ENCODE assay signal across 13 mouse cellular contexts in genomic region chr2:75681439-75681838, GRCm38 (mm10). TPM values are rescaled to one million over a fixed set of nuclear protein-coding genes. Genes with fewer than 3 reads are reported as not detected.
DNase-seq lines count a peak whose midpoint lies in the region; ATAC-seq and TF ChIP-seq lines count a peak whose summit lies in the region.
"Had no signal": no experiment of that assay in that cellular context is flagged by ENCODE, and none has a peak within 500 bp of the region (broad histone marks: within the 10 kb centered on the region; RNA-seq: fewer than 3 reads in every experiment).

No protein-coding gene starts in this region.

- H3K9me3 ChIP-seq in liver, embryonic 11.5 days (ENCODE audit: control insufficient read depth, low read length): no peaks in the 10 kb centered on the region
- H3K9me3 ChIP-seq in liver, embryonic 12.5 days (replicated peaks): no peaks in the 10 kb centered on the region
- no peaks in the 10 kb centered on the region for H3K9me3 ChIP-seq in embryonic facial prominence, embryonic 12.5 days
- H3K9me3 ChIP-seq in limb, embryonic 15.5 days: no peaks in the 10 kb centered on the region
- H3K9me3 ChIP-seq: hindbrain, embryonic 10.5 days; lung, embryonic 15.5 days; midbrain, embryonic 13.5 days had no signal

- no peak for DNase-seq in liver, embryonic 11.5 days (ENCODE audit: low spot score)
- peak; percentile 76 for DNase-seq in kidney, adult 2 months
- no peak for DNase-seq in neural tube, embryonic 10.5 days (ENCODE audit: extremely low spot score, low spot score)
- no peak for DNase-seq in cerebellum, postnatal 4 days (ENCODE audit: low spot score in 2 of 2)
- DNase-seq: adrenal gland, postnatal 36 days; cerebellum, postnatal 14 days; thymus, postnatal 25 days had no signal

- H3K4me1 ChIP-seq in liver, embryonic 11.5 days (replicated peaks; ENCODE audit: control insufficient read depth, insufficient read depth, low read length): peaks cover 37% of the 10 kb centered on the region
- H3K4me1 ChIP-seq in liver, embryonic 12.5 days: peaks cover 53% of the 10 kb centered on the region
- peaks cover 18% of the 10 kb centered on the region for H3K4me1 ChIP-seq in embryonic facial prominence, embryonic 12.5 days
- H3K4me1 ChIP-seq in kidney, adult 2 months (ENCODE audit: control insufficient read depth, insufficient read depth, low read length): peaks cover 33% of the 10 kb centered on the region
- H3K4me1 ChIP-seq in limb, embryonic 15.5 days: peaks cover 20% of the 10 kb centered on the region
- H3K4me1 ChIP-seq: midbrain, embryonic 13.5 days had no signal

- H3K36me3 ChIP-seq in liver, embryonic 11.5 days (ENCODE audit: control insufficient read depth, insufficient read depth, low read length): peaks cover 12% of the 10 kb centered on the region; the same call in 1 of the 2 replicates
- peaks cover 69% of the 10 kb centered on the region for H3K36me3 ChIP-seq in liver, embryonic 12.5 days
- peaks cover 19% of the 10 kb centered on the region for H3K36me3 ChIP-seq in embryonic facial prominence, embryonic 12.5 days
- peaks cover 14% of the 10 kb centered on the region for H3K36me3 ChIP-seq in kidney, adult 2 months (ENCODE audit: control insufficient read depth, insufficient read depth, low read length)
- peaks cover 20% of the 10 kb centered on the region for H3K36me3 ChIP-seq in limb, embryonic 15.5 days

- H3K4me3 ChIP-seq in liver, embryonic 11.5 days (ENCODE audit: low read depth, low read length): no peak overlapping the region
- H3K4me3 ChIP-seq in liver, embryonic 12.5 days: no peak overlapping the region
- H3K4me3 ChIP-seq in embryonic facial prominence, embryonic 12.5 days: no peak overlapping the region
- no peak overlapping the region for H3K4me3 ChIP-seq in kidney, adult 2 months (ENCODE audit: insufficient read depth, low read depth, low read length)
- H3K4me3 ChIP-seq in limb, embryonic 15.5 days: no peak overlapping the region
- H3K4me3 ChIP-seq: hindbrain, embryonic 10.5 days; lung, embryonic 15.5 days; midbrain, embryonic 13.5 days had no signal

- no peak overlapping the region for H3K4me2 ChIP-seq in liver, embryonic 11.5 days
- H3K4me2 ChIP-seq in liver, embryonic 12.5 days: no peak overlapping the region
- no peak overlapping the region for H3K4me2 ChIP-seq in embryonic facial prominence, embryonic 12.5 days (replicated peaks)
- H3K4me2 ChIP-seq in limb, embryonic 15.5 days: no peak overlapping the region
- H3K4me2 ChIP-seq: lung, embryonic 15.5 days; midbrain, embryonic 13.5 days had no signal

- 55% methylated on average over 7 of the region's 7 CpGs for WGBS in liver, embryonic 11.5 days
- 67% methylated on average over 7 of the region's 7 CpGs for WGBS in liver, embryonic 12.5 days (ENCODE audit: insufficient replicate concordance)
- WGBS in embryonic facial prominence, embryonic 12.5 days: 31% methylated on average over 7 of the region's 7 CpGs
- 20% methylated on average over 7 of the region's 7 CpGs for WGBS in kidney, adult 2 months
- WGBS in limb, embryonic 15.5 days: 21% methylated on average over 7 of the region's 7 CpGs

- no peak for TF ChIP-seq POLR2A in kidney, adult 2 months (IDR thresholded peaks at IDR 0.05; ENCODE audit: low read depth, low read length)

- peak overlapping the region; percentile 30; the same call in 1 of the 2 replicates for H3K9ac ChIP-seq in liver, embryonic 11.5 days (ENCODE audit: low read depth, low read length)
- no peak overlapping the region for H3K9ac ChIP-seq in liver, embryonic 12.5 days
- H3K9ac ChIP-seq in embryonic facial prominence, embryonic 12.5 days: no peak overlapping the region
- no peak overlapping the region for H3K9ac ChIP-seq in limb, embryonic 15.5 days
- H3K9ac ChIP-seq: lung, embryonic 15.5 days; midbrain, embryonic 13.5 days had no signal

- H3K27ac ChIP-seq in liver, embryonic 11.5 days (ENCODE audit: low read depth, low read length): no peak overlapping the region
- H3K27ac ChIP-seq in liver, embryonic 12.5 days: no peak overlapping the region; the same call in 1 of the 2 replicates
- peak overlapping the region; percentile 72 for H3K27ac ChIP-seq in embryonic facial prominence, embryonic 12.5 days
- no peak overlapping the region for H3K27ac ChIP-seq in kidney, adult 2 months (ENCODE audit: insufficient read depth, low read depth, low read length)
- peak overlapping the region; percentile 67; the same call in 1 of the 2 replicates for H3K27ac ChIP-seq in limb, embryonic 15.5 days
- H3K27ac ChIP-seq: hindbrain, embryonic 10.5 days; lung, embryonic 15.5 days; midbrain, embryonic 13.5 days had no signal

- no peaks in the 10 kb centered on the region for H3K27me3 ChIP-seq in liver, embryonic 11.5 days (replicated peaks; ENCODE audit: control insufficient read depth, insufficient read depth, low read length)
- H3K27me3 ChIP-seq in liver, embryonic 12.5 days (replicated peaks): no peaks in the 10 kb centered on the region
- H3K27me3 ChIP-seq in embryonic facial prominence, embryonic 12.5 days: no peaks in the 10 kb centered on the region
- no peaks in the 10 kb centered on the region for H3K27me3 ChIP-seq in kidney, adult 2 months (replicated peaks; ENCODE audit: control insufficient read depth, insufficient read depth, low read length)
- H3K27me3 ChIP-seq in limb, embryonic 15.5 days: no peaks in the 10 kb centered on the region
- H3K27me3 ChIP-seq: lung, embryonic 15.5 days; midbrain, embryonic 13.5 days had no signal

- no peak for ATAC-seq in liver, embryonic 11.5 days (replicated peaks; ENCODE audit: low FRiP score)
- ATAC-seq in liver, embryonic 12.5 days: no peak
- ATAC-seq in embryonic facial prominence, embryonic 12.5 days (ENCODE audit: insufficient number of reproducible peaks, insufficient read depth, low FRiP score, low TSS enrichment): no peak
- no peak for ATAC-seq in limb, embryonic 15.5 days (ENCODE audit: insufficient number of reproducible peaks, low FRiP score, low TSS enrichment, low read depth)
- ATAC-seq: midbrain, embryonic 13.5 days had no signal

- no peak for TF ChIP-seq CTCF in kidney, adult 2 months (conservative IDR thresholded peaks at IDR 0.05; ENCODE audit: insufficient read depth, insufficient read length, low read depth, low read length)

RNA-seq across cellular contexts. Expression of gene Hnrnpa3, which starts 22.4 kb away (rescaled TPM):
- 222 and 234 TPM in 2 replicates for polyA plus RNA-seq in liver, embryonic 11.5 days (2014; fragmentation: Nextera tagmentation; extraction: Ambion mirVana)
- polyA plus RNA-seq in liver, embryonic 12.5 days (2016; fragmentation: Nextera tagmentation; extraction: Ambion mirVana): 199 and 204 TPM in 2 replicates
- polyA plus RNA-seq in embryonic facial prominence, embryonic 12.5 days (2016; fragmentation: Nextera tagmentation; extraction: Ambion mirVana): 343 and 389 TPM in 2 replicates
- 16.2 and 34.0 TPM in 2 replicates for polyA plus RNA-seq in kidney, adult 2 months (2012; rRNA removed)
- 243 and 306 TPM in 2 replicates for polyA plus RNA-seq in limb, embryonic 15.5 days (2015; fragmentation: Nextera tagmentation; extraction: Ambion mirVana)

RNA-seq across cellular contexts. Expression of gene Nfe2l2, which starts 23.0 kb away (rescaled TPM):
- 69.6 and 77.5 TPM in 2 replicates for polyA plus RNA-seq in liver, embryonic 11.5 days (2014; fragmentation: Nextera tagmentation; extraction: Ambion mirVana)
- polyA plus RNA-seq in liver, embryonic 12.5 days (2016; fragmentation: Nextera tagmentation; extraction: Ambion mirVana): 51.9 and 53.1 TPM in 2 replicates
- polyA plus RNA-seq in embryonic facial prominence, embryonic 12.5 days (2016; fragmentation: Nextera tagmentation; extraction: Ambion mirVana): 33.2 and 36.2 TPM in 2 replicates
- 58.0 and 59.5 TPM in 2 replicates for polyA plus RNA-seq in kidney, adult 2 months (2012; rRNA removed)
- polyA plus RNA-seq in limb, embryonic 15.5 days (2015; fragmentation: Nextera tagmentation; extraction: Ambion mirVana): 40.7 and 45.2 TPM in 2 replicates

Comparison
In these comparisons a context has a peak if more than half of its experiments do, and no peak if none do; other contexts are left out.
1. H3K27ac ChIP-seq: peak in embryonic facial prominence, embryonic 12.5 days (single experiment) and limb, embryonic 15.5 days (single experiment); none in liver, embryonic 11.5 days (single experiment), liver, embryonic 12.5 days (single experiment) and kidney, adult 2 months (single experiment).